Mouse (Mus musculus) G1E (cell line): ENCODE results near the gene Aoah.

ENCODE experiments used
- CTCF ChIP-seq: IDR thresholded peaks from 2 replicates; pipeline ENCODE4 v1.5.1; 2012; ENCODE audit warnings: low read depth, low read length, inconsistent platforms, mixed read lengths
- POLR2AphosphoS5 ChIP-seq: IDR thresholded peaks from 2 replicates; pipeline ENCODE4 v1.6.1; 2012; ENCODE audit warnings: low read depth, low read length, inconsistent platforms; ENCODE audit not compliant: insufficient replicate concordance

- TF ChIP-seq CTCF (no peak), POLR2AphosphoS5 (no peak)
Observed at GRCm38 (mm10) chr13:21013659-21014058, 219.7 kb downstream of the Aoah start.
